Mouse (Mus musculus) left cerebral cortex, adult 18-20 months (tissue): ENCODE measurements around the gene Gpr149. TPM values are rescaled to one million over a fixed set of nuclear protein-coding genes. Genes with fewer than 3 reads are reported as not detected.

ENCODE experiments used
- DNase-seq, 2 experiments: peaks; one replicate each; pipeline ENCODE4 v3.0.0; 2021 to 2022; ENCODE audit warnings: low spot score in 2 of 2, mixed read lengths in 1 of 2
- long read RNA-seq, 2 experiments: library from polyadenylated mRNA; stranded (forward); transcript quantifications; one replicate each; pipeline ENCODE4 v2.0.0; 2021
- total RNA-seq, 2 experiments: library from RNA; stranded (reverse); gene quantifications; 2 replicates each; pipeline ENCODE4 v1.2.3; 2021

The Gpr149 gene
- total RNA-seq, result 1 to 10 TPM in 1 of 2 experiments, under 1 TPM in 1; 0.84 to 1.7 TPM
- long read RNA-seq, experiment 1, full-length matches to known transcripts, result 1 of 1 reads
- long read RNA-seq, experiment 1, partial matches to known transcripts, result 0 of 1 reads
- long read RNA-seq, experiment 1, other reads (novel, unspliced or antisense), result 0 of 1 reads
- long read RNA-seq, experiment 2, full-length matches to known transcripts, result 1 of 2 reads
- long read RNA-seq, experiment 2, partial matches to known transcripts, result 0 of 2 reads
- long read RNA-seq, experiment 2, other reads (novel, unspliced or antisense), result 1 of 2 reads

- DNase-seq, result no peak
These were observed at the start of gene Gpr149 for GRCm38 (mm10) chr3:62604973-62605372. TSS of gene Gpr149 (minus strand) at chr3:62605140.

GRCm38 (mm10) chr3:62650551-62650950, 45.6 kb upstream of the Gpr149 start:
- no peak for DNase-seq

GRCm38 (mm10) chr3:62610861-62611260, 5.9 kb upstream of the Gpr149 start:
- DNase-seq, result no peak

GRCm38 (mm10) chr3:62605931-62606330, 991 bp upstream of the Gpr149 start:
- DNase-seq, result no peak

GRCm38 (mm10) chr3:62604047-62604391, 921 bp downstream of the Gpr149 start:
- DNase-seq, result no peak

GRCm38 (mm10) chr3:62603231-62604046, 1.5 kb downstream of the Gpr149 start:
- DNase-seq, result peak; percentile 5 to 18

- DNase-seq, result no peak
These were observed 2.5 kb downstream of the Gpr149 start for GRCm38 (mm10) chr3:62602466-62602865.

GRCm38 (mm10) chr3:62594842-62595241, 10.1 kb downstream of the Gpr149 start:
- no peak for DNase-seq

- DNase-seq, result no peak
These were observed 19.9 kb downstream of the Gpr149 start for GRCm38 (mm10) chr3:62585072-62585471.

GRCm38 (mm10) chr3:62527593-62527992, 77.3 kb downstream of the Gpr149 start:
- no peak for DNase-seq

- peak; percentile 16 to 17 for DNase-seq
These were observed 77.8 kb downstream of the Gpr149 start for GRCm38 (mm10) chr3:62527160-62527559.

GRCm38 (mm10) chr3:62507206-62507647, 97.7 kb downstream of the Gpr149 start:
- DNase-seq, result no peak

- DNase-seq, result peak; percentile 98
These were observed 98.3 kb downstream of the Gpr149 start, which contains the start of gene Dhx36 for GRCm38 (mm10) chr3:62506488-62507205. TSS of gene Dhx36 (minus strand) at chr3:62507004.

- no peak for DNase-seq
These were observed 99.6 kb downstream of the Gpr149 start for GRCm38 (mm10) chr3:62505166-62505900.

- no peak for DNase-seq
These were observed 105.6 kb downstream of the Gpr149 start for GRCm38 (mm10) chr3:62499327-62499726.

- DNase-seq, result no peak
These were observed 112.4 kb downstream of the Gpr149 start for GRCm38 (mm10) chr3:62492568-62492967.

GRCm38 (mm10) chr3:62484340-62484739, 120.6 kb downstream of the Gpr149 start:
- DNase-seq, result no peak
